Mouse (Mus musculus): ENCODE data around the gene Sema4d. TPM values are rescaled to one million over a fixed set of nuclear protein-coding genes. Genes with fewer than 3 reads are reported as not detected.
"Not testable (repeated sequence)": the region's sequence is repeated elsewhere in the genome, so short reads cannot be mapped to it uniquely, and the experiment has no call there.

The Sema4d gene
- polyA plus RNA-seq, 2 experiments from 2014 or later, result 122 to 152 TPM

DNA sequence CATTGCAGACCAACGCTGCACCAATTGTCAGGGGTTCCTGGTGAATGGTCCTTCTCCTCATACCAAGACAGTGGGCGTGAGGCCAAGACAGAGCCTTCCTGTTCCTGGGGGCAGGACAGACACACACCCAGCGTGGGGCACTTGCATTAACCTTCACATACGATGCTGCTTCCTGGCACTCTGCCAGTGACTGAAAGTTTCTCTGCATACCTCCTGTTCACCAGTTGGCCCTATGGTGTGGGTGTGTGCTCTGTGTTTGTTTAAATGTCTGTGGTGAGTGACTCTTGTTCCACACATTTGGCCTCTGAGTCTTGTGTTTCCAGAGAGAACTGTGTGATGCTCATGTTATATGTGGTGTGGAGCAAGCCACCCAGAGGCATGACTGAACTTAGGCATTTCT lies 116.9 kb downstream of the Sema4d start:
- ATAC-seq, result peak; percentile 57

- not testable (repeated sequence) for ATAC-seq
Measured at GRCm38 (mm10) chr13:51668195-51668594, 125.4 kb downstream of the Sema4d start.

DNA sequence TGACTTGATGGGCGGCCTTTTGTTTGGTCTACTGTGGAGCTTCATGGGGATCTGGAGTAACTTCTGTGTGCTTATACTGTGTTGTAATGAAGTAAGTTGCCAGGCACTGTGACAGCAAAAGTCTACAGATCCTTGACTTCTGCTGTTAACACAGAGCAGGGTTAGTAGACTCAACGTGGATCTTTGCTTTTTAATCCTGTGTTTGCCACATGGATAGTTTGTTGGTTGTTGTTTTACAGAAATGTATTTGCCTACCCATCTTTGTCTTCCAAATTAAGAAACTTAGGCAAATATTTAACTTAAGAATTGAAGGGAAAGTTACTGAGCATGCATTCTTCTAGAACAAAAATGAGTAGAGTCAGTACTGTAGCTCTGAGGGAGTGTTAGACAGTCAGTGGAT lies 130.0 kb downstream of the Sema4d start:
- ATAC-seq, result no peak

GRCm38 (mm10) chr13:51659573-51659972 lies 134.0 kb downstream of the Sema4d start:
- ATAC-seq, result no peak

DNA sequence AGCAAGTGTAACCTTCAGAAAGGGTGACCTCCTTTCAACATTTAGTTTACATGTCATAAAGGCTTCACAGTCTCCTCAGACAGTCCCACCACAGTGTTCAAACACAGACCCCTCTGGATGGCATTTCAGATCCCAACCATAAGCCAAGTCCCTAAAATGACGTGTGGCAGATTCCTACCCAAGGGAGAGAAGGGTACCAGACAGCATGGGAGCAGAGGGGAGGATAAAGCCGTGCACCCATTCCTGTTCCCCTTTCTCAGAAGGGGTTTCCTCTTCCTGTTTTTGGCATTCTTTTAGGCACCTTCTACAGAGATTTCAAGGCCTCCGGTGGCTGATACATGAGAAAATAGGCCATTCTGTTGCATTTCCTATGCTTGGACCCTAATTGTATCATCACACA lies 135.5 kb downstream of the Sema4d start:
- ATAC-seq, result no peak

GRCm38 (mm10) chr13:51656516-51657235 lies 136.9 kb downstream of the Sema4d start:
- ATAC-seq, result no peak

DNA sequence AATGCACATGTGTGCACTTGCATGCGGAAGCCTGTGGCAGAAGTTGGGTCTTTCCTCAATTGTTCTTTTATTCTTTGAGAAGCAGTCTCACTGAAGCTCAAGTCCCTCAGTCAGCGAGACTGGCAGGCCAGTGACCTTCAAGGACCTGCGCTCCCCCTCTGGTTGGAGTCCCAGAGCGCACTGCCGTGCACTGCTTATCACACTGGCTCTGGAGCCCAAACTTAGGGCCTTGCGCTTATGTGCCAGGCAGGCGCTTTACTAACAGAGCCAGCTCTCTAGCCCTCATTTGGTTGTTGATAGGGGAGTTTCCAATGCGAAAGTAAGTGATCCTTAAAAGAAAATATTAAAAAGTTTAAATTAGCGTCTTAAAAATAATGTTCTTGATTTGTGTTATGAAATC lies 139.6 kb downstream of the Sema4d start:
- no peak for ATAC-seq

DNA sequence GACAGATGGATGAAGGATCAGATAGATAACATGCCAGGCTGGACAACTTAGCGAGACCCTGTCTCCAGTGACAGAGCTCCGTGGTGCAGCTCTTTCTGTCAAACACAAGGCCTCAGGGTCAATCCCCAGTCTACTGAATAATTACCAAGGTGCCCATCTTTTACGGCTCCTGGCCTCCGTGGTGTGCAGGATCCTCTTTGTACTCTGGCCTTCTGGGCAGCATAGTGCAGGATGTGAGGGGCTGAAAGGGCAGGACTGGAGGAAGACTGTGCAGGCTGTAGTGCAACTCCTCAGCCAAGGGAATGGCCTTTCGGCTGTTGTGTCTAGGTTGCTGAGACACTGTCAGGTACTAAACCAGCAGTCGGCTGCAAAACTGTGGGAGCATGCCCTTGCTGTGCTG lies 140.4 kb downstream of the Sema4d start:
- no peak for ATAC-seq

- ATAC-seq, result peak; percentile 95
Measured at GRCm38 (mm10) chr13:51651408-51652064, 142.0 kb downstream of the Sema4d start, which contains the start of gene Secisbp2. TSS of gene Secisbp2 (plus strand) at chr13:51651697.

DNA sequence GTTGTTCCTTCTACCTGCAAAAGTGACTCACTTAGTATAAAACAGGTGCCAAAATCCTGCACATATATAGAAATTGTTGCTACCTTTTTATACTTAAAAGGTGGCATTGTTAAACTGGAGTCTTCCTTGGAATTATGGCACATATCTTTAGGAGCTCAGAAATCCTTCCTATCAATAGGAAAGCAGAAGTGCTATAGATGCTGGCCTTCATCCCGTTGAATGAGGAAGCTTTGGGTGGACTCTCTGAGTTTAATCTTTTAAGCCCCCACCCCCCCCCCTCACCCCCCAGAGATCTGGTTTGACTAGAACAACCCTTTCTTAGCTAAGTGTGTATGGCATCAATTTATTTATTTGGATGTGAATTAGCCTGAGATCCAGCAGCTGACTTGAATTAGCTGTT lies 143.8 kb downstream of the Sema4d start:
- ATAC-seq, result no peak

DNA sequence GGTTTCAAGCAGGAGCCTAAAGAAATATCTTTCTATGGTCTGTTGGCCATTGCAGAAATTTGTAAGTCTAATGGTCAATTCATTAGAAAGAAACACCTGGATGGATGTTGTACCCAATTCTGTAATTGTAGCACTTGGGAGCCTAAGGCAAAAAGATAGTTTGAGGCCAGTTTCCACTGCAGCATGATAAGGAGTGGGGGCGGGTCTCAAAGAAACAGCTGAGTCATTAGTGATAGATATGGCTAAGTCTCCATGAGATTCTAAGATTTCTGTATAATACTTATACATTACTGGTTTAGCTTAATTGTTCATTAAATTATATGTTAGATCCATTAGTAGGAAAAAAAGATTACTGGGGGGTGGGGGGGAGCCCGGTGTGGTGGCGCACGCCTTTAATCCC lies 145.3 kb downstream of the Sema4d start:
- ATAC-seq, result no peak

GRCm38 (mm10) chr13:51647770-51648169 lies 145.8 kb downstream of the Sema4d start:
- no peak for ATAC-seq

DNA sequence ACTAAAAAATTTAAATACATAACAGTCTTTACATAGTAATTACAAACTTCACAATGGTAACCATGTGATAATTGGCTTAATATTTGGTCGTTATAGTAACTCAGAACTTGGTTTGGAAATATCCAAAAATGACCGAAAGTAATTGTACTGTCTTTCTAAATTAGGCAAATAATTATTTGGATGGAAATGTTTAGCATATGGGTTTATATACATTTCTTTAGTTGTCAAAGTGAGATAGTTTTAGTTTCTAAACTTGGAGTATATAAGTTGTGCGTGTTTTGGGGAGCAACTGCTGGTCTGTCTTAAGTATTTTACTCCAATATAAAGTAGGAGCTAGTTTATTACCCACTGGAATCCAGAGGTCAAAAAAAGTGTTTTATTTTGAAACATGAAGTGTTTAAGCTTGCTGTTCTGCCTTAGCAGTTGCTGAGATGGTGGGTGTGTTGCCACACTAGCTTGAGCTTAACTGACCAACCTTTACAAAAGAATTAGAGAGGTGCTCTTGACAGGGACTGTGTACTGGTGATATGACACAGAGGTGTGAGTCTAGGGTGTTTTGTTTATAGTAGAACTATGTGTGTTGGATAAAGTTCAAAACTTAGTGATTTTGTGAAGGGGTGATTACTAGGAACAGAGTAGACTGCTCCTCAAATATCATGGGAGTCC lies 147.1 kb downstream of the Sema4d start:
- ATAC-seq, result no peak

DNA sequence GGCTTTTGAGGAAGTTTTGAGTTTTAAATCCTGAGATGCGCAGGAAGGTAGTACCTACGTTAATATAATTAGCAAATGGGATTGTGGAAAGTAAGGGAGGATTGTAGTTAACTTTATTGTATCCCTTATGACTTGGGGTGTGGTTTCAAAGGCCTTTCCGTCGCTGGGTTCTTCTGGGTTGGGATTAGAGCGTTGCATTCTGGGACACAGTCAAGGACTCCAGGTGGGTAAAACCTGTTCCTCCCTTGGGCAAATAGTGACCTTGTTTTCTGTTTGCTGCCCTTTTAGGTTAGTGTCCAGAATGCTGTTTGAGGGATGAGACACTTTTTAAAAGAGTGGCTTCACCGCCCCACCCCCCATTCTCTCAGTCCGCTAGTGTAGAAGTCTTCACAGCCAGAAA lies 147.7 kb downstream of the Sema4d start:
- no peak for ATAC-seq

DNA sequence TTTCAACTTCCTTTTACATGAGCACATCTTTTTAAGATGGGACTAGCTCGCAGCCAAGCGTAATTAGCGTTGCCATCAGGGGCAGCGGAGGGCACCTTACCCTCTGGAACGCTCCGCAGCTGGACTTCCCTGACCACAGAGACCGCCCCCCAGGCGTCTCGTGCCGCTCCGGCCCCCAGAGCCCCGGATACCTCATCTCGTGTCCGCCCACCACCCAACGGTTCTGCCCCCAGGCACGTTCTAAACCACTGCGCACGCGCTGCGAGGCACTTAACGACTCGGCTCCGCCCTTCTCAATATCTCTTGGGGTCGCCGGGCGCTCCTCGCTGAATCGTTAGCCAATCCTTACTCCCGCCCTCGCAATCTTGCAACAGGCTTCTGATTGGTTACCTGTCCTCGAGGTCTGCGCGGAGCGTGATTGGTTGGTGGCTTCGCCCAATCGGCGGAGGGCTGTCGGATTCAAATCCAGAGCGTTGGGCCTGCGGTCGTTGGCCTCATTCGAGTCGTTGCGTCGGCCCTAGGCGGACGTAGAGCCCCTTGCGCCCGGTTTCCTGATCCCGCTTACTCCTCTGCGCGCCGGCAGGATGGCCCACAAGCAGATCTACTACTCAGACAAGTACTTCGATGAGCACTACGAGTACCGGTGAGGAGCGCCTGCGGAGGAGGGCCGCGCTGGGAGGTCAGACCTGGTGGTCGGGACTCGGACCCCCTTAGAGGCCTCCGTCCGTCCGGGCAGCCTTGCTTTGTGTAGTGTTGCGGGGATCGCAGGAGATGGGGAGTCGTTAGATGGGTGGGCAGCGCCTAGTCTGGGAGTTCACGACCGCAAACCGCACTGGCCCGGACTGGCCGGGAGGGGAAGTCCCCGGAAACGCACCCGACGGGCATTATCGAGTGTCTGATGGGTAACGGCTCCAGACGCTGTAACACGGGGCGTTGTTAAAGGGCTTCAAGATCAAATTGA lies 148.4 kb downstream of the Sema4d start, which contains the start of gene Cks2:
Gene Cks2 (plus strand): TSS at position 404 of the 961 bp plus-strand sequence.
- peak; percentile 97 for ATAC-seq

- ATAC-seq, result no peak
Measured at GRCm38 (mm10) chr13:51643924-51644828, 149.4 kb downstream of the Sema4d start.

GRCm38 (mm10) chr13:51642171-51642778 lies 151.3 kb downstream of the Sema4d start:
- no peak for ATAC-seq

- ATAC-seq, result no peak
Measured at GRCm38 (mm10) chr13:51641424-51641823, 152.1 kb downstream of the Sema4d start.

- ATAC-seq, result no peak
Measured at GRCm38 (mm10) chr13:51638958-51639357, 154.6 kb downstream of the Sema4d start.
